Mouse (Mus musculus) spleen, adult 2 months (tissue): ENCODE measurements around the gene Hrk.

Experiments
- CTCF ChIP-seq: fragments of 200-500 bp; IDR thresholded peaks from 2 replicates; pipeline ENCODE4 v1.5.1; 2011; ENCODE audit warnings: mild to moderate bottlenecking, inconsistent platforms; ENCODE audit not compliant: insufficient read depth, insufficient read length, insufficient replicate concordance; ENCODE audit errors: extremely low read depth
- POLR2A ChIP-seq: fragments of 200-500 bp; IDR thresholded peaks from 2 replicates; pipeline ENCODE4 v1.6.1; 2011; ENCODE audit warnings: low read depth, low read length, inconsistent platforms

DNA sequence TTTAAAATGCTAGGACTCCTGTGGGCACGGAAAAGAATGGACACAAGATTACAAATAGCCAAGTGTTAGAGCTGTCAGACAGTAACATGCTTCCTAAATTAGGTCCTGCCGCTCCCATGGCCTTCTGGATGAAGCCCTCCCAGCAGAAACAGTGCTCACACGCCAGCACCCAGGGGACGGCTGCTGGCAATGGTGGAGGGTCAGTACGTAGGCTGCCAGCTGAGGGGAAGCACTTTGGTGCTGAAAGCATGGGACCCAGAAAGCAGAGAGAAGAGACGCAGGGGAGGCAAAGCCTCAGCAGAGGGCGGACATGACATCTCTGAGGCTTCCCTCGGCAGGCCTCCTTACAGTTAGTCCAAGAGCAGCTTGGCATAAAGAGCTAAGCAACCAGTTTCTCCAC, 24.8 kb upstream of the Hrk start:
- no peak for TF ChIP-seq CTCF
- no peak for TF ChIP-seq POLR2A
